Mouse (Mus musculus) kidney, adult 9 months (tissue): ENCODE results near the gene Skp2.

Experiments
- DNase-seq: peaks from one replicate; pipeline ENCODE4 v3.0.0; 2022

Skp2 gene

DNA sequence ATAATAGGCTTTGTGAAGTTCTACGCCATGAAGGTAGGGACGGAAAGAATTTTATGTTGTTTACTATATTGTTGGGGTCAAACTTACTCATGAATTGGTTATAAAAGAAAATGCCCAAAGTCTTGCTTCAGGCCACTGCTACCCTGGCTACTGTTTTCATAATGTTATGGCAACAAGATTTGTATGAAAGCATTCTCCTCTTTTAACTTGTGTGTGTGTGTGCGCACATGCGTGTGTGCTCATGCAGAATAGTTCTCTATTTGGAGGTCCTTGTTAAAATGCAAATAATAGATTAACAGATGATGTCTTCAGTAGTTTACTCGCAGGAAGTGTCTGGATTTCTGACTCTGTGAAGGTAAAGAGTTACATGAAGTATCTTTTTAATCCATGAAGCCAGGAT, 81.5 kb downstream of the Skp2 start:
- DNase-seq: no peak

DNA sequence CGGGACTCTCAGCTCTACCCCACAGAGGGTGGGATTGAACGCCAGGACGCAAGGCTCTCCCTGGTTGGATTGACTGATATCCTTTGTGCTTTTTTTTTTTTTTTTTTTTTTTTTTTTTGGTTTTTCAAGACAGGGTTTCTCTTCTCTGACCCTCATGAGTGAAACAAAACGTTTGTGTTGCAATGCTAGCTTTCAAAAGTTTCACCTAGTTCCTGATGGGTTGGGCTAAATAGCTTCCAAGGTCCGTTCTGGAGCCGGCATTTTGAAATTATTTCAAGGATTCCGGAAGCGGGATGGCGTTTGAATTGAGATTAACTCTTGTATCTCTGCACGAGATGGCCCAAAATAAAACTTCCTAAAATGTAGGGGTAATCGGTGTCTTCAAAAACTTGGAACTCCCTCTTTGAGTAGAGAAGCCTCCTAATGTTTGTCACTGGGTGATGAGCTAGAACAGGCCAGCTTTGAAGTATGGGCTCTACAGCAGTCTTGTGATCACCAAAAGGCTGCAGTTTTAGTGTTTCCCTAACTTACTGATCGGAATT, 82.1 kb downstream of the Skp2 start:
- no peak for DNase-seq

DNA sequence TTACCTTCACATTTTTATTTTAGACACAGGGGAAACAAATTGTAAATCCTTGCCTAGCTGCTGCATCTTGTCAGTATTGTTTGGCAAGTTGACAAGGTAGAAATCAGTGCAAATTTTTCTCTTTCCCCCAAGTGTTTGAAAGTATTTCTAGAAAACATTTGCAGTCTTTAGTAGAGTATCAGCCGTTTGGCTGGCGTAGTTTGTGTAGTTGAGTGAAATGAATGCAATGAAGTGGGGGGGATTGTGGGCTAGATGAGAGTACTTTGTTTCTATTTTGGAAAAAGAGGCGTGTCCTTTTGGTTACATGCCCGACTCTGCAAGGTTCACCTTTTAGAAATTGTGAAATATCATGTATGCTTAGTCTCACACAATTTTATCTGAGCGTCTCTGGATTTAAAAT, 82.6 kb downstream of the Skp2 start:
- DNase-seq: peak; percentile 55

DNA sequence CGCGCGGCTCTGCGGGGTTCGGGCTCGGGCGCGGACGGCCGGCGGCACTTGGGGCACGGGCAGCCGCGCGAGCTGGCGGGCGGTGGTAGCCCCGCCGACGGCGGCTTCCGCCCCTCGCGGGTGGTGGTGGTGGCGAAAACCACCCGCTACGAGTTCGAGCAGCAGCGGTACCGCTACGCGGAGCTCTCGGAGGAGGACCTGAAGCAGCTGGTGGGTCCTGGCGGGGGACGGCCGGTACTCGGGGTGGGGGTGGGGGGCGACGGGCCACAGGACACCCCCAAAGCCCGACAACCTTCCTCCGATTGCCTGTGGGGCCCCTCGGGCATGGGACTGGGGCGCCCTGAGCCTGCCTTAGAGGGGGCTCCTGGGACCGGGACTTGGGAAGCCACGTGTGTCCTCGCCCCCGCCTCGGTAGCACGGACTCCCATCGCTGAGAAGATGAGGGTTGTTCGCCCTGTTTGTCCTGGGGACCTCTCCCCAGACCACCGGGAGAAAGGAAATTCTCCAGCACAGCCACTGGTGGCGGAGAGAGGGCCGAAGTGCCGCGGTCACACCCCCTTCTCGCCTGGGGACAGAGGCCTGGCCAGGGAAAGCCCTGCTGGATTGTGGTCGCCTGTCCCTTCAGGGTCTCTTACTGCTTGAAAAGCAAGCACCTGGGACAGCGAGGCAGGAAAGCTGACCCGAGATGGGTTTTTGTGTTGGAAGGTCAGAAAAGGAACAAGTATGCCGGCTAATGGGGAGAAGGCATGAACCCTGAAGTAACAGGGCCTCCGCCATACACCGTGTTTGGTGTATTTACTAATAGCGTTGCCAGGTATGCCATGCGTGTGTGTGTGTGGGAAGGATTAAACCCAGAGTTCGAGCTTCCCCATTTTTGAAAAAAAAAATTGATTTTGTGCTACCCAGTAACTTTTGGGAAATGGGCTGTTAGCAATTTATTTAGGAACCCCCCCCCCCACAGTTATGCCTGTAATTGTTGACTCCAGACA, 83.4 kb downstream of the Skp2 start:
- DNase-seq: peak; percentile 47

DNA sequence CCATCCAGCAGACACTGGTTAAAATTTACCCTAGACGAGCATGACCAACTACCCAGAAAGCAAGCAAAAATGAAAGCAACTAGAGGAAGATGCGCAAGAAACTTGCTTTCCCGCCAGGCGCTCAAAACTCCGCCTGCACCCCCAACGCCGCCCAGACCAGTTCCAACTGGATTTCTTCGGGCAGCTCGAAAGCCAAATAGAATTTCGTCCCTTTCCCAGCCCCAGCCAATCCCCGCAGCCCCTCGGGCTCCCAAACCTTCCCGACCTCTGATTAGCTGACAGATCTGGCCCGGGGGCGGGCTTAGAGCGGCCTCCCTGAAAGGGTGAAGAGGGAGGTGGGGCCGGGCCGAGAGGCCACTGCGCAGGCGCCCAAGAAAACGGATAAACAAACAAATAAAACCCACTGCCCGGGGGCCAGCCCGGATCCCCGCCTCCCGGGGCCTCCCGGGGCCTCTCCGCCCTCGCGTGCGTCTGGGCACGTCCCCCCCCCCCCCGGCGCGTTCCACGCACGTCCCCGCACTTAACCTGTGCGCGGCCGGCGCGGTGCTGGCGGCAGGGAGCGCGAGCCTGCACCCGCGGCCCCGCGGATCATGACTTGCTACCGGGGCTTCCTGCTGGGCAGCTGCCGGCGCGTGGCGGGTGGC, 84.2 kb downstream of the Skp2 start, which contains the start of gene Nadk2:
TSS of gene Nadk2 (plus strand) at position 349 of the 644 bp plus-strand sequence.
- DNase-seq: peak; percentile 100

DNA sequence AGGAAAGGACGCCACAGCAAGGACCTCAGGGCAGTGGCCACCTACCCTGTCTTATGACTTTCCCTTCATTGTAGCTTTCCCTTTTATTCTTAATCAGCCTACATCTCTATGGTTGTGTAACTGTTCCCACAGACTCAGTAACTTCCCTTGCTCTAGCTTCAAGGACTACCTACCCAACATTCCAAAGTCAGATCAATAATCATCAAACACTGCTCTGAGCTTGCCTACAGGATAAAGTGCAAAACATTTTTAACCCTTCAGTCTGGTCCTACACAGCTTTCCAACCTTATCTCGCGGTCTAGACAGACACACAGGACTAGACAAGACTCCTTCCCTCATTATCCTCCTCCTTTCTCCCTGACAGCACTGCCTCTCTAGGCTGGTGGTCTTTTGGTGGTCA, 84.9 kb downstream of the Skp2 start:
- DNase-seq: peak; percentile 30

DNA sequence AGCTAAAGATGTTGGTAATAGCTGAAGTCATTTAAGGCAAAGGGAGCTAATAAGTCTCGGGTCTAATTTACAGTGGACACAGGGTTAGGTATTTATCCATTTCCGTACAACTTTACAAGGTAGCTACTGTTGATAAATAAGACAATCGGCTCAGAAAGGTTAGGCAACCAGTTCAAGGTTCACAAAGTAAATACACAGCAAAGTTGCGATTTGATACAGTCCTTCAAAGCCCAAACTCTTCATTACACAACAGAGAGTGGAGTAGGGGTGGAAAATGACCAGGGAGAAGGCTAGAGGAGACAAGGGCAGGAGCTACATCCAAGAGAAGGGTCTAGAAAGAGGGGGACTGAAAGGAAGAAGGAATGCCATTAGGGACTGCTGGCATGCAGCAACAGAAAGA, 86.3 kb downstream of the Skp2 start:
- no peak for DNase-seq
